Mouse (Mus musculus): ENCODE data around the gene Cd209a. TPM values are rescaled to one million over a fixed set of nuclear protein-coding genes. Genes with fewer than 3 reads are reported as not detected.

Gene Cd209a
- polyA plus RNA-seq, 1 experiment = not detected

DNA sequence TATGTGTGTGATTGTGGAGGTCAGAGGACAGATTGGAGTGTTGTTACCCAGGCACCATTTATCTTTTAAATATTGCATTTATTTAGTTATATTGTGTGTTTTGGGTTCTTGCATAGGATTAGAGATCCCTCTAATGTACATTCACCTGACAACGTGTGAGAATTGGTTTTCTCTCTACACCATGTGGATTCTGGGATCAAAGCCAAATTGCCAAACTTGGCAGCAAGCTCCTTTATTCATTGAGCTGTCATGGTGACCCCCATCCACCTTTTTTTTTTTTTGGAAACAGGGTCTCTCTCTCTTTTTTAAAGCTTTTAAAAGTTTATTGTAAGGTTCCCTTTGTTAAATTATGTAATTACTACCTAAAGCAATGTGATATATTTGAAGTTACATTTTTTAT lies 27.7 kb downstream of the Cd209a start:
- H3ac ChIP-seq (ENCODE audit: control insufficient read depth, insufficient read length) = no peak overlapping the region
- H3K27me3 ChIP-seq (ENCODE audit: control insufficient read depth, insufficient read depth, insufficient read length) = no peaks in the 10 kb centered on the region
- no peaks in the 10 kb centered on the region for H3K36me3 ChIP-seq (ENCODE audit: control insufficient read depth, insufficient read depth)
- no peak overlapping the region for H3K4me3 ChIP-seq
- no peaks in the 10 kb centered on the region for H3K79me2 ChIP-seq (ENCODE audit: control insufficient read depth, insufficient read depth)
- TF ChIP-seq POLR2AphosphoS2 (IDR thresholded peaks at IDR 0.05; ENCODE audit: insufficient read length, low read depth) = no peak
- TF ChIP-seq TCF3 (IDR thresholded peaks at IDR 0.05; ENCODE audit: insufficient read length, low read depth) = no peak
- TF ChIP-seq TCF12 (IDR thresholded peaks at IDR 0.05; ENCODE audit: insufficient read depth, poor library complexity, severe bottlenecking) = no peak
- no peak for TF ChIP-seq USF1 (IDR thresholded peaks at IDR 0.05; ENCODE audit: low read depth)
- TF ChIP-seq E2F4 (IDR thresholded peaks at IDR 0.05; ENCODE audit: insufficient read depth) = no peak
- no peak for TF ChIP-seq MAX (IDR thresholded peaks at IDR 0.05; ENCODE audit: low read depth)
- no peak for TF ChIP-seq POLR2A (IDR thresholded peaks at IDR 0.05; ENCODE audit: insufficient read length, low read depth)
- TF ChIP-seq SRF (IDR thresholded peaks at IDR 0.05; ENCODE audit: control insufficient read depth, insufficient read length, low read depth) = no peak
- TF ChIP-seq REST (IDR thresholded peaks at IDR 0.05; ENCODE audit: insufficient read depth, insufficient read length) = no peak
- no peak for TF ChIP-seq CEBPB (IDR thresholded peaks at IDR 0.05; ENCODE audit: insufficient read depth, poor library complexity, severe bottlenecking)
- TF ChIP-seq MYOD1 (IDR thresholded peaks at IDR 0.05; ENCODE audit: control insufficient read depth in 1 of 3, insufficient read length in 2 of 3, low read depth in 2 of 3) = no peak
- TF ChIP-seq MYOG (IDR thresholded peaks at IDR 0.05; ENCODE audit: control insufficient read depth in 1 of 3, insufficient read depth in 1 of 3, insufficient read length in 2 of 3, low read depth in 2 of 3) = no peak
- H3K4me2 ChIP-seq (ENCODE audit: low read depth) = no peak overlapping the region

DNA sequence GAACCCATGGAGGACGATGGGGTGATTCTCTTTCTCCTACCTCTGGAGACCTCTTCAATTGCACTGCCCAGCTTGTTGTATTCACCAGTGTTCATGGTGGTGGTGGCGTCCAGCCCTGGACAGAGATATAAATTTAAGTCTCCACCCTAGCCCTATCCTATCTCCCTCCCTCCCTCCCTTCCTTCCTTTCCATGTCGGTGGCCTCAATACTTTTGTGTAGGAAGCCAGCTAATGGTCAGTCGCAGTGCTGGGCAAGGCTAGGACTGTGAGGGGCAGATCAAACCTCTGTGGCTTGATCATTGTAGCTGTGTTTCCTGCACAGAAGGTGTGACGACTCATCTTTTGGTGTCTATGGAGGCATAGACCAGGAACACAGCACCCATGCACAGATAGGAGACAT lies 28.2 kb downstream of the Cd209a start, which contains the start of gene Clec4g:
Gene Clec4g, minus strand, starts transcription at position 101 of the 400 bp plus-strand sequence.
- H3K4me2 ChIP-seq (ENCODE audit: low read depth) = no peak within 1 kb of the TSS
- TF ChIP-seq MYOG (IDR thresholded peaks at IDR 0.05; ENCODE audit: control insufficient read depth in 1 of 3, insufficient read depth in 1 of 3, insufficient read length in 2 of 3, low read depth in 2 of 3) (no peak), REST (IDR thresholded peaks at IDR 0.05; ENCODE audit: insufficient read depth, insufficient read length) (no peak)
- no peaks in the 10 kb centered on the region for H3K36me3 ChIP-seq (ENCODE audit: control insufficient read depth, insufficient read depth)
- H3K27me3 ChIP-seq (ENCODE audit: control insufficient read depth, insufficient read depth, insufficient read length) = no peaks in the 10 kb centered on the region
- no peaks in the 10 kb centered on the region for H3K79me2 ChIP-seq (ENCODE audit: control insufficient read depth, insufficient read depth)
- no peak within 1 kb of the TSS for H3K4me3 ChIP-seq
- no peak within 1 kb of the TSS for H3ac ChIP-seq (ENCODE audit: control insufficient read depth, insufficient read length)

DNA sequence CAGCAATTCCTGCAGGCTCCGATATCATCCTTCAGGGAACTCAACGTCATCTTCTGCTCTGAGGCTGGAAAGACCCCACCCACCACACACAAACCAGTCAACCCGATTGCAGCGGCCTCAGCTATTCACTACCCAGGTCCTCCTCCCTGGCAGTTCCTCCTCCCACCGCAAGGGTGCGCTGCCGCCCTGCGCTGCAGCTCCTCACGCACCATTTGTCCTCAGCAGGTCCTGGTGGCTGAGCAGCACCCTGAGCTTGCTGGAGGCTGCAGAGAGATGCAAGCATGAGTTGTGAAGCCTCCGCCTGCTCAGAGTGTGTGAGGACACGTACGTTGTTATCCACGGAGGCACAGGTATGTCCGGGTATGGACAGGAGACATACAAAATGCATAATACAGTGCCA lies 30.2 kb downstream of the Cd209a start:
- no peaks in the 10 kb centered on the region for H3K36me3 ChIP-seq (ENCODE audit: control insufficient read depth, insufficient read depth)
- no peaks in the 10 kb centered on the region for H3K27me3 ChIP-seq (ENCODE audit: control insufficient read depth, insufficient read depth, insufficient read length)
- H3K4me2 ChIP-seq (ENCODE audit: low read depth) = no peak overlapping the region
- no peak for TF ChIP-seq POLR2A (IDR thresholded peaks at IDR 0.05; ENCODE audit: insufficient read length, low read depth)
- no peak for TF ChIP-seq REST (IDR thresholded peaks at IDR 0.05; ENCODE audit: insufficient read depth, insufficient read length)
- no peak for TF ChIP-seq TCF3 (IDR thresholded peaks at IDR 0.05; ENCODE audit: insufficient read length, low read depth)
- no peak for TF ChIP-seq CEBPB (IDR thresholded peaks at IDR 0.05; ENCODE audit: insufficient read depth, poor library complexity, severe bottlenecking)
- TF ChIP-seq MYOD1 (IDR thresholded peaks at IDR 0.05; ENCODE audit: control insufficient read depth in 1 of 3, insufficient read length in 2 of 3, low read depth in 2 of 3) = no peak
- no peak for TF ChIP-seq TCF12 (IDR thresholded peaks at IDR 0.05; ENCODE audit: insufficient read depth, poor library complexity, severe bottlenecking)
- no peak for TF ChIP-seq SRF (IDR thresholded peaks at IDR 0.05; ENCODE audit: control insufficient read depth, insufficient read length, low read depth)
- no peak for TF ChIP-seq MAX (IDR thresholded peaks at IDR 0.05; ENCODE audit: low read depth)
- TF ChIP-seq MYOG (IDR thresholded peaks at IDR 0.05; ENCODE audit: control insufficient read depth in 1 of 3, insufficient read depth in 1 of 3, insufficient read length in 2 of 3, low read depth in 2 of 3) = no peak
- no peak for TF ChIP-seq POLR2AphosphoS2 (IDR thresholded peaks at IDR 0.05; ENCODE audit: insufficient read length, low read depth)
- no peak for TF ChIP-seq E2F4 (IDR thresholded peaks at IDR 0.05; ENCODE audit: insufficient read depth)
- no peak for TF ChIP-seq USF1 (IDR thresholded peaks at IDR 0.05; ENCODE audit: low read depth)
- no peak overlapping the region for H3ac ChIP-seq (ENCODE audit: control insufficient read depth, insufficient read length)
- H3K4me3 ChIP-seq = no peak overlapping the region
- H3K79me2 ChIP-seq (ENCODE audit: control insufficient read depth, insufficient read depth) = no peaks in the 10 kb centered on the region

DNA sequence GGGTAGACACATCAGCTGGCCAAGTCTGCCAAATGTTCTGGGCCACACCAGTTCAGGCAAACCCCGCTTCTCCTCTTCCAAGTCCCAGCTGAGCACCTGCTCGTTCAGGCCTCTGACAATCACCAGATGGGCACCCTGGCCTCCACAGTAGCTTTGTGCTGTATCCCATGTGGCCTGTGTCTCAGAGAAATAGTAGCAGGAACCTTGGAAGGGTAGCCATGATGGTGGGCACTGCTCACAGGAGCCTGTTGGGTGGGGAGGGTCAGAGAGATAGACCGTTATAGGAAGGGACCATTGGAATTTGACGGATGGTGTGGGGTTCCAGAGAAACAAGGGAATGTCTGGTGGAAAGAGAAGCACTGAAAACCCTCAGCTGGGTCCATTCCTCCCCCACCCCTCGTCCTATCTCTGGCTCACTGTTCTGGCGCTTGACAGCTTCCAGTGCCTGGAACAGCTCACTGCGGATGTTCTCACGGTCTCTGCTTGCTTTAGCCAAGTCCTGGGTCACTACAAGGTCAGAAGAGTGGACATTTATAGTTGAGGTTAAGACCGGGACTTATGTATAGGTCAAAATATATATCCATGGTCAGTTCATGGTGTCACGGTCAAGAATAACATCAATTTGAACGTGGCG lies 31.3 kb downstream of the Cd209a start:
- Histone ChIP-seq H3K27me3 (ENCODE audit: control insufficient read depth, insufficient read depth, insufficient read length) (no peaks in the 10 kb centered on the region), H3K79me2 (ENCODE audit: control insufficient read depth, insufficient read depth) (no peaks in the 10 kb centered on the region), H3K4me3 (no peak overlapping the region), H3K36me3 (ENCODE audit: control insufficient read depth, insufficient read depth) (no peaks in the 10 kb centered on the region), H3K4me2 (ENCODE audit: low read depth) (no peak overlapping the region), H3ac (ENCODE audit: control insufficient read depth, insufficient read length) (no peak overlapping the region)
- TF ChIP-seq MAX (IDR thresholded peaks at IDR 0.05; ENCODE audit: low read depth) (no peak), MYOG (IDR thresholded peaks at IDR 0.05; ENCODE audit: control insufficient read depth in 1 of 3, insufficient read depth in 1 of 3, insufficient read length in 2 of 3, low read depth in 2 of 3) (no peak), TCF12 (IDR thresholded peaks at IDR 0.05; ENCODE audit: insufficient read depth, poor library complexity, severe bottlenecking) (no peak), CEBPB (IDR thresholded peaks at IDR 0.05; ENCODE audit: insufficient read depth, poor library complexity, severe bottlenecking) (no peak), E2F4 (IDR thresholded peaks at IDR 0.05; ENCODE audit: insufficient read depth) (no peak), POLR2A (IDR thresholded peaks at IDR 0.05; ENCODE audit: insufficient read length, low read depth) (no peak), TCF3 (IDR thresholded peaks at IDR 0.05; ENCODE audit: insufficient read length, low read depth) (no peak), SRF (IDR thresholded peaks at IDR 0.05; ENCODE audit: control insufficient read depth, insufficient read length, low read depth) (no peak), REST (IDR thresholded peaks at IDR 0.05; ENCODE audit: insufficient read depth, insufficient read length) (no peak), USF1 (IDR thresholded peaks at IDR 0.05; ENCODE audit: low read depth) (no peak), MYOD1 (IDR thresholded peaks at IDR 0.05; ENCODE audit: control insufficient read depth in 1 of 3, insufficient read length in 2 of 3, low read depth in 2 of 3) (no peak), POLR2AphosphoS2 (IDR thresholded peaks at IDR 0.05; ENCODE audit: insufficient read length, low read depth) (no peak)

Measured in myocyte (in vitro differentiated cells).